Mouse (Mus musculus) retina, postnatal 7 days (tissue): ENCODE results near the gene Knop1.
A peak's percentile ranks its signal among the peaks of the same experiment; 100 is the strongest.

Experiments
- DNase-seq: peaks from one replicate; pipeline ENCODE4 v3.0.0-alpha.2; 2012; ENCODE audit warnings: low read depth, low spot score

Knop1 gene

GRCm38 (mm10) chr7:118855877-118856304 lies at the start of gene Knop1:
Knop1 (minus strand) TSS chr7:118856254.
- DNase-seq: no peak

DNA sequence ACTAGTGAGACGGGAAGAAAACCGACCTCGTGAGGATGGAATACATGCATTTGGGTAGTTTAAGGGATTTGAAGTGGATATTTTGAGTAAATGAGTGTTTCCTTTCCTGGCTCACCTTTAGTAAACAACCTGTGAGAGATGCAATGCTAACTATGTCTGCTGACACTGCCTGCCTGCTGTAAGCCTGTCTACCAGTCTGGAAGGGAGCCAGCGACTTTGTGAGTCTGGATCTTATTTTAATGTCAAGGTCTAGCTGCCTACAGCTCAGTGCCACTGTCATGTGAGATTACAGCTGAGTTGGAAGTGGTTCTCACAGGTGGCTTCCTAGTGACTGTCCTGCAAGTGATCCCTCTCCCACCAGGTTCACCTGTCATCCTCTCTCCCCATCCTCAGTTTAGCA lies 48.5 kb upstream of the Knop1 start:
- no peak for DNase-seq

DNA sequence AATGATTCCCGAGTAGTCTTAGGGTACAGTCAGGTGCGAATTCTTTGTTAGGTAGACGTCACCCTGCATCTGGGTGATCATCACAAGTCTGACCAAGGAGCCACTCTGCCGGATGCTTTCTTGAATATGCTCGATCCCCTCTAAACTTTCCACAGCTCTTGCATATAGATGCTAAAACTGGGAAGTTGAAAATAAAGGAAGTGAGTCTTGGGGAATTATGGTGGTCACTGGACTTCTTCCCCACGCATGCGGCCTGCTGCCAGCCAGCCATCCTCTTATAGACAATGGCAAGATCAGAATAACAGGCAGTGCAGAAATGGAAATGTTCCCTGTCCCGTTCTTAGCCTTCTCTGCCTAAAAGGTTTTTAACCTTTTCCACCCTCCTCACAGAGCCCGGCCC lies 47.8 kb upstream of the Knop1 start:
- DNase-seq: no peak

GRCm38 (mm10) chr7:118902944-118903343 lies 46.9 kb upstream of the Knop1 start:
- no peak for DNase-seq

DNA sequence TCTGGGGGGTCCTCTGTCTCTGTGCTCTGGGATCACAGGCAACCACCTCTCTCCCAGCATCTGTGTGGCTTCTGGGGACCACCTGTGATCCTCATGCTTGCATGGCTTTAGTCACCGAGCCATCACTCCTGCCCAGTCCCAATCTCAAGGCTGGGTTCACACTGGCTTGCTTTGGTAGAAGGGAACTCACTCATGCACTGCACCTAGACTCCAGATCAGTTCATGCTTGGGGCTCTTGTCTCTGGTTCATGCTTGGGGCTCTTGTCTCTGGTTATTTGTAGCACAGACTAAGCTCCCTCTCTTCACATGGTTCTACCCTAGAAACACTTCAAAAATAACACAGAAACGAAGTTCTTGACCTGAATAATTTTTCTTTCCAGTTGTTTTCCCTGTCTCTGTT lies 44.0 kb upstream of the Knop1 start:
- no peak for DNase-seq

DNA sequence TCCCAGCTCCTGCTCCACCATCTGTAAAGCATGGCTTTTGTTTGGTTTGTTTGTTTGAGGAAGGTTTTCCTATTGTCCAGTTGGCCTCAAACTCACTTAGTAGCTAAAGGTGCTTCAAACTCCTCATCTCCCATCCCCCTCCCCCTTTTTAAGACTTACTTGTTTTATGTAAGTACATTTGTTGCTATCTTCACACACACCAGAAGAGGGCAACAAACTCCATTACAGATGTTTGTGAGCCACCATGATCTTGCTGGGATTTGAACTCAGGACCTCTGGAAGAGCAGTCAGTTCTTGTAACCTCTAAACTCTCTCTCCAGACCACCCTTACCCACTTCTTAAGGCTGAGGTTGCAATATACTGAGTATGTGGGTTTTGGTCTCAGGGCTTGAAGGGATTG lies 42.0 kb upstream of the Knop1 start:
- DNase-seq: no peak

DNA sequence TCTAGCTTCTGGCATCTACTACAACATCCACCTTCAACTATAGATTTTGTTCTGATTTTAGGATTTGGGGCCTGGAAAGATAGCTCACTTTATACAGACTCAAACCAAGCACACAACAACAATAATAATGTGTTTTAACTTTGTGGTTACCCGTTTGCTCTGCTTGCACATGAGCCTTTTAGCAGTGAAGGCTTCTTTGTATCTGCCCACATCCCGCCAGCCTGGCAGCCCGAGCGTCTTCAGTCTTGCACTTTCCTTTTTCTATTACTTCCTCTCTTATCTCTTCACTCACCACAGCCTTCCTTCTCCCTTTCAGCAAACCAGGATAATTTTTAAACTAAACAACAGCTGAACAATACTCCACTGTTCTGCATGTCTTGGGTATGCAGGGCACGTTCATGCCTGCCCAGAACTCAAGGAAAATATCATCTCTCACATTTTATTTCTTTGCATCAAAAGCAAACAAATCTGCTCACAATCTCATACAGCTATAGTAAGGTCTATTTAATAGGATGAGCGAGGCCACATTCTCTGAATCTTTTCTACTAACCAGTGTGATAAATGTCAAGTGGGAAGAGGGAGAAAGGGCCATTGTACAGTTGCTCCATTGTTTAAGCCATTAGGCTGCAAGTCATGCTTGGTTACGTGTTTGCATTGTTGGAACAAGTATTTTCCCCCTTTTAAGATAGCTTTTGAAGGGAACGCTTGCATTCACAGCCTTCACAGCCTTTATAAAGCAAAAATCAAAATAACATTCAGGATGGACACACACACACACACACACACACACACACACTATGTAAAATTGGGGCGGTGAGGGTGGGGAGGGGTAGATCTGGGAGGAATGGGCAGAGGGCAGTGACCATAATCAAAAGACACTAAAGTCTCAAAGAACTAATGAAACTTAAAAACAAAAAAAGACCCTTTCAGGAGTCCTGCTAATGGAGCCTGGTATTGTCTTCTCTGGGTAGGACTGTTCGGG lies 39.7 kb upstream of the Knop1 start:
- DNase-seq: no peak

DNA sequence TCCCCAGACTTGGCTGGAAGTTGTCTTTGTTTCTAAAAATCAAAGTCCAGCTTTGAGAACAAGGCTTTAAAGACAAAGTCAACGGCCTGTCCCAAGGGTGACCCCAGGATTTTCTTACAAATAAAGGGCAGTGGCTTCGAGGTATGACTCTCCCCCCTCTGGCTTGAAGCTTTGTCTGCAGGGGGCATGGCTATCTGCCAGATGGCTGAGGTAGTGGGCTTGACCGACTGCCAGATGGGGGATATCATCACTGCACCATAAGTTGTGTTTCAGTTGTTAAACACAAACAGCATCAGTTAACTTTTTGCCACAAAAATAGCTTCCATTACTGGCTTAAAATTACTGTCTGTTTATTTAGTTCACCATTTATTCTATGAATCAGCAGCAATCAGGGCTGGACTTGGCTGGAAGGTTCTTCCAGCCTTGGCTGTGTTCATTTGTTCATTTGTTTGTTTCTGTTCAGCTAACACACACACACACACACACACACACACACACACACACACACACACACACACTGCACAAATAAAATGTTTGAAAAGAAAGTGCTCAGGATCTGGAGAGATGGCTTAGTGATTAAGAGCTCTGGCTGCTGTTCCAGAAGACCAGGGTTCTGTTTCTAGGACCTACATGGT lies 33.1 kb upstream of the Knop1 start:
- DNase-seq: no peak

DNA sequence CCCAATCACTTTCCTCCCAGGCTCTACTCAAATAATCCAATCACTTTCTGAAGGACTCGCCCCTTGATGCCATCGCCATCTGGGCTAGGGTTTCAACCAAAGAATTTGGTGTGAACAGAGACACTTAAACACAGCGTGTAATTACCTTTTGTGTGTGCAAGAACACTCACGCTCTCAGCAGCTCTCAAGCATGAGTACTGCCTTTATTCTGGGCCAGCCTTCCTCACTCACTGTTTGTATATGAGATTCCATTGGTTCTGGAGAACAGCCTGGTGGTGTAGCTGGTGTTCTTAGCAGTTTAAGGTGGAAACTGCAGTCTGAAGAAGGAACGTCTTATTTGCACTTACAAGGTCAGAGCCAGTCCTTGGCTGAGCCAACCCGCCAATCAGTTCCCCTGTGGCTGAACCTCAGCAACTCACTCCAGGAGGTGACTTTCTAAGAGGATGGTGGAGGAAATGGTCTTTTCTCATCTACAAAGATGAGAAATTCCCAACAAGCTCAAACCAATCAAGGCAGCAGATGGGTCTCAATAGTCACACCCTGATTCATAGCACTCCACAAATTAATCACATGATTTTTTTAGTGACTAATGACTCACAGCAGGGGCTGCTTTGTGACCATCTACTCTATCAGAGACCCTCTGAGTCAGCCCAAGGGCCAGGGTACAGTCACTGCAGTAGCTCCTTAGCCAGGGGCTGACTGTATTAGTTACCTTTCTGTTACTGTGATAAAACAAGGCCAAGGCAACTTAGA lies 31.4 kb upstream of the Knop1 start:
- DNase-seq: no peak

DNA sequence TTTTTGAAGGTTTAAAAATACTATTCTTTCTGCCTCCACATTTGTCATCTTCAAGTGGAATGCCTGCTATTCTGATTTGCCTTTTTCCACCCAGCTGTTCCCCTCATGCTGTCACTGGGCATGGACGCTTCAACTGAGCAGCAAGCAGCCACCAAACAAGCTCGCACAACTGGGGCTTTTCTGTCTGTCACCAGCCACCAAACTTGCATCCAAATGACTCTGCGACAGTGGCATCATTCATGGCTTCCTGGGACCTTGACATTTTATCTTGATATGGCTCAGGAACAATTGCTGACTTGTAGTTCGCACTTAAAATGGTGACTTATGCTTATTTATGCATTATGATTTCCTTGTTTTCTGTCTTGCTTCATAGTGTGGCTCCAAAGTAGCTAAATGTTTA lies 28.9 kb upstream of the Knop1 start:
- no peak for DNase-seq

DNA sequence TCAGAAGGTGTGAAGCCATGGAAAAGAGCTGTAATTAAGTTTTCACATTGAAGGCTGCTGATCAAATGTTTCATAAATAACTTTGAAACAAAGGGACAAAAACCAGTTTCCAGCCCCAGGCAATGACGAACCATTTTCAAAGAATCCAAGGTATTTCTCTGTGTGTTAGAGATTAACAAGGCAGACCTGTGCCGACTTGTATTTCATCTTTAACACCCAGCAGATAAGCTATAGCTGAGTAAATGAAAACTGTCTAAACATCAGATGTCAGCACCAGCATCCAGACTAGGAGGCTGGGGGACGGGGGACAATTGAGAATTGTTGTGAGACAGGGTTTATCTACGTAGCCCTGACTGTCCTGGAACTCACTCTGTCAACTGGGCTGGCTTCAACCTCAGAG lies 27.9 kb upstream of the Knop1 start:
- DNase-seq: no peak

DNA sequence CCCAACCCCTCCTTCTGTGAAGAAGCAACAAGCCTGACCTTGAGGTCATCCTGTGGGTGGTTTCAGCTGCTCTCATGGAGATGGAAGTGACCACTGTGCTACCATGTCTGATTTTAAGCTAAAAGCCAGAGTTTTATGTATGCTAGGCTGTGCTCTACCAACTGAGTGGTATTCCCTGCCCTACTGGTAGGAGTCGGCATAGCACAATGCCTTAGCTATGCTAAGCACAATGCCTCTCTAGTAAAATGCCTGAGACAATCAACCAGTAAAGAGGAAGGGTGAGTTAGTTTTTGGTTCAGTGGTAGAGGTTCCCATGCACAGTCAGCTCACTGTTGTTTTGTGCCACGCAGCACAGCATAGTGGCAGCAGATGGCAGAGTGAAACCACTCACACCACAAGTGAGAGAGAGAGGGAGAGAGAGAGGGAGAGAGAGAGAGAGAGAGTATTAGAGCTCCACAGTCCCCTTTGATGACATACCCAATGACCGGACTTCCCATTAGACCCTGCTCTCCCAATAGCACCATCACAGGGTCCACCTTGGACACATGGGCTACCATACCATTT lies 23.5 kb upstream of the Knop1 start:
- no peak for DNase-seq

- DNase-seq: no peak
Observed at GRCm38 (mm10) chr7:118865362-118865761, 9.3 kb upstream of the Knop1 start.

- DNase-seq: no peak
Observed at GRCm38 (mm10) chr7:118858640-118859039, 2.6 kb upstream of the Knop1 start.

DNA sequence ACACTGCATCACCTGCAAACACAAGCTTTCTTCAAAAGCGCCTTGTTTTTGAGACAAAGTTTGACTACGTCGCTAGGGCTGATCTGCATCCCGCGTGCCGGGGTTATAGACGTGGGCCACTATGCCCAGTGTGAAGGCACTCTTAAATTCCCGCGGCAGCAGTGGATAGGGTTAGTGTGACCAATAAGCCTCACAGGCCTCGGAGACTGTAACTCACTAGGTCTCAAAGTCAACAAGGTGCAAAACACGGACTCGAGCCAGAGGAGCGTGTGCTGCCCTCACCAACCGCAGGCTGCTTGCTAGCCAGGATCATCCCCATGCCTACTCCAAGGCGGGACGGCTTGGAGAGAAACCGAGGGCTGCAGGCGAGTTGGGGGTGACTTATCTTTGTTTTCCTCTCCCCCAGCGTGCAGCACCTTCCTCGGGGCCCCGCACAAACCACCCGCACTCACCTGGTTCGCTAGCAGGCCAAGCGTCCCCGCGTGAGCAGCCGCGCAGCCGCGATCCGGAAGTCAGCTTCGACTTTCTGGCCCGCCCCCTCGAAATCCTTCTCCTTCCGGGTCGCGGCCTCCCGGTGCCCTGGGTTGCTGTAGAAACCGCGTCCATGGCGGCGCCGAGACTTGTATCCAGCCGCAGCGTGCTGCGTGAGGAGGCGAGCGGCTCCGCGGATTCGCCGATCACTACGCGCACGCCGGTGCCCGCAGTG lies 730 bp downstream of the Knop1 start, which contains the start of gene Iqck:
Gene Iqck, plus strand, starts transcription at position 582 of the 706 bp plus-strand sequence.
- peak; percentile 88 for DNase-seq

DNA sequence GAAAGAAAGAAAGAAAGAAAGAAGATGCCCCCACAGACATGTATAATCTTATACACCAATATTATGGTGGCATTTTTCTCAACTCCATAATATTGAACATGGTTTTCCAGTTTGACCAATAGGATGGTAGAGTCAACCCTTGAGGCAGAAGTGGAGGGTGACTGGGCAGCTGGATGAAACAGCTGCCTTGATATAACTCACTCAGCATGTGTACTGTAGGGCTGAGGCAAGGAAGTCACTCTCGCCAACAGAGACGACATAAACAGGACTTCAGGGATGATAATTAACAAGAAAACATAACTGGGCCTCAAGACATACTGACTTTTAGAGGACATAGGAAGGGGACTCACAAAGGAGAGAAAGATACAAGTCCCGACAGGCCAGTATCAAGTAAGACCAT lies 1.4 kb downstream of the Knop1 start:
- no peak for DNase-seq

DNA sequence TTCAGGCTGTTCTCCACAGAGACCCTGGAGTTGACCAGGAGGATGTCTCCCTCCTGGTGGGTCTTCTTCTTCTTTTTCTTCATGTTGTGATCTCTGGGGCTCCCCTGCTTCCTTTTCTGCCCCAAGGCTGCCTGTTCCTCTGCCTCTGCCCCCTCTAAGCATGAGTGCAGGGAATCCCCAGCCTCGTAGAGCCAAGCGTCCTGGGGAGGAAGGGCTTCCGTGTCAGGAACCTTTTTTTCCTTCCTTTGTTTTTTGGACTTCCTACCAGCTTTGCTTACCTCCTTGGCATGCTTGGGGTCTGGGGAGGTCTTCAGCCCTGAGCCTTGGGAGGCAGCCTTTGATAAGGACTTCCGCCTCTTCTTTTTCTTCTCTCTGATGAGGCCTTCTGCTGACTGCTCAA lies 3.4 kb downstream of the Knop1 start:
- DNase-seq: no peak

DNA sequence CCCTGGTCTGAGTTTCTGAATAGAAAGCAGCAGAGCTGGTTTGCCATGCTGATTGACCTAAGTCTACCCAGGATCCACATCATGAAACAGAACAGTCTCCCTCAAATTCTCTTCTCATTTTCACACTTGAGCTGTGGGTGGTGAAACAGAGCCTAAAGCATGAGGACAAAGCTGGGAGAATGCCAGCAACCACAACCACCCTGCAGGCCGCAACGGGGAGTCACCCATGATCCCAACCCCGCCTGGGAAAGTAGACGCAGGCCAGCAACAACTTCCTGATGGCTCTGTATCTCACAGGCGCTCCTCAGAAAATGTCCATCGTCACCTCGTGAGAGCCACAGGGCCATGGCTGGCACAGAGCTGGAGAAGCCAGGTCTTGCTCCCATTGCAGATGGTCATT lies 4.5 kb downstream of the Knop1 start:
- DNase-seq: no peak

DNA sequence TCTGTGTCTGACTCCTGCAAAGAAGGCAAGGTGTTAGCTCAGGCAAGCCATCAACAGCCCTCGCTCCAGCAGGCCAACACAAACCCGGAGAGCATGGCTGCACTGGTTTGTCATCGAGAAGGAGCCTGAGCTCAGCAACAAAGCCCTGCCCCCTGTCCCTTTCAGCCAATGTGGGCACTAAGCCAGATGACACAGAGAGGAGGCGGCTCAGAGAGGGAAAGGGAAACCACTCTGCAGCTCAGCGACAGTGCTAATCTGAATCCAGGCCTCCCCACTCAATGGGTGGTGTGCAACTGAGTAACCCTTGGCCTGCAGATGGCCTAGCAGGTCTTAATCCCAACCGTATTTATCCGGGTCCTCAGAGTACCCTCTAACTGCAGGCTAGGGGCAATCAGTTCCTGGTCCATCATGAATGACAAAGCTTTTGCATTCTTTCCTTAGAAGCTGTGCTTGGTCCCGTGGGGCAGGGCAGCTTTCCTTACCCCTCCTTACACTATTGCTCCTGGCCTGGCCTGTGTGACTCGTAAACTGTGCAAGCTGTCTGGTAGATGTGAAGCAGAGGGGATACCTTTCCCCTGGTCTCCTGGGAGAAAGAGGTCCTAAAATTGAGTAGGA lies 5.3 kb downstream of the Knop1 start:
- DNase-seq: no peak

- no peak for DNase-seq
Observed at GRCm38 (mm10) chr7:118849543-118850250, 6.4 kb downstream of the Knop1 start.
